Mouse (Mus musculus) limb, embryonic 14.5 days (tissue): Measurements from ENCODE around the gene Gad1. TPM values are rescaled to one million over a fixed set of nuclear protein-coding genes. Genes with fewer than 3 reads are reported as not detected.

Experiments used
- ATAC-seq: fragments of 200-750 bp; cut with Nextera tagmentation; 2 replicates; pipeline ENCODE4 v1.8.0; 2017; ENCODE audit warnings: low read depth, moderate number of reproducible peaks, moderate TSS enrichment; ENCODE audit not compliant: low FRiP score
- DNase-seq: peaks from one replicate; pipeline ENCODE4 v3.0.0-alpha.2; 2015; ENCODE audit warnings: low spot score
- H3K27ac ChIP-seq: fragments of 300-500 bp; sonication (generic); replicated peaks from 2 replicates; pipeline ENCODE4 v1.5.1; 2014; ENCODE audit warnings: low read depth, mild to moderate bottlenecking, low read length, moderate library complexity, mixed read lengths
- H3K27me3 ChIP-seq: fragments of 300-500 bp; sonication (generic); 2 replicates; pipeline ENCODE4 v1.6.1; 2014; ENCODE audit warnings: low read length, mixed read lengths; ENCODE audit not compliant: control insufficient read depth, insufficient read depth
- H3K36me3 ChIP-seq: fragments of 300-500 bp; sonication (generic); 2 replicates; pipeline ENCODE4 v1.6.1; 2014; ENCODE audit warnings: mild to moderate bottlenecking, low read length, moderate library complexity, mixed read lengths; ENCODE audit not compliant: control insufficient read depth, insufficient read depth
- H3K4me1 ChIP-seq: fragments of 300-500 bp; sonication (generic); 2 replicates; pipeline ENCODE4 v1.6.1; 2014; ENCODE audit warnings: antibody characterized with exemption, low read length, mixed read lengths; ENCODE audit not compliant: control insufficient read depth, insufficient read depth
- H3K4me2 ChIP-seq: fragments of 300-500 bp; sonication (generic); replicated peaks from 2 replicates; pipeline ENCODE4 v1.6.1; 2014; ENCODE audit warnings: low read depth, mild to moderate bottlenecking, low read length, moderate library complexity; ENCODE audit not compliant: severe bottlenecking
- H3K4me3 ChIP-seq: fragments of 300-500 bp; sonication (generic); replicated peaks from 2 replicates; pipeline ENCODE4 v1.5.1; 2014; ENCODE audit warnings: low read length
- H3K9ac ChIP-seq: fragments of 300-500 bp; sonication (generic); 2 replicates; pipeline ENCODE4 v1.6.1; 2014; ENCODE audit warnings: mild to moderate bottlenecking, low read depth, low read length, moderate library complexity; ENCODE audit not compliant: severe bottlenecking
- H3K9me3 ChIP-seq: fragments of 300-500 bp; sonication (generic); 2 replicates; pipeline ENCODE4 v1.6.1; 2016; ENCODE audit warnings: low read length; ENCODE audit not compliant: control insufficient read depth
- POLR2A ChIP-seq: fragments of 200-500 bp; IDR thresholded peaks from 2 replicates; pipeline ENCODE4 v1.8.0; 2012; ENCODE audit warnings: inconsistent platforms, mild to moderate bottlenecking, moderate library complexity, borderline replicate concordance; ENCODE audit not compliant: insufficient read depth, insufficient read length; ENCODE audit errors: extremely low read depth
- WGBS: fragments of 180-500 bp; shearing (Covaris S2); extraction: QIAGEN DNeasy Blood & Tissue Kit; methylation state at CpG from one replicate; pipeline ENCODE4 v1.1.7; 2014; 5-methylcytosine and 5-hydroxymethylcytosine counted together
- polyA plus RNA-seq, 2 experiments: library from polyadenylated mRNA; depleted of rRNA in 1 of 2; stranded (reverse) in 1 of 2; unstranded in 1 of 2; fragments of >200 nt; fragmentation: Nextera tagmentation in 1 of 2; extraction: Ambion mirVana in 1 of 2; gene quantifications; 2 replicates each; pipeline versions ENCODE4 v1.2.1 to v1.2.3; 2012 to 2014

The Gad1 gene
- polyA plus RNA-seq, 2 experiments, result 0.37 to 0.91 TPM

DNA sequence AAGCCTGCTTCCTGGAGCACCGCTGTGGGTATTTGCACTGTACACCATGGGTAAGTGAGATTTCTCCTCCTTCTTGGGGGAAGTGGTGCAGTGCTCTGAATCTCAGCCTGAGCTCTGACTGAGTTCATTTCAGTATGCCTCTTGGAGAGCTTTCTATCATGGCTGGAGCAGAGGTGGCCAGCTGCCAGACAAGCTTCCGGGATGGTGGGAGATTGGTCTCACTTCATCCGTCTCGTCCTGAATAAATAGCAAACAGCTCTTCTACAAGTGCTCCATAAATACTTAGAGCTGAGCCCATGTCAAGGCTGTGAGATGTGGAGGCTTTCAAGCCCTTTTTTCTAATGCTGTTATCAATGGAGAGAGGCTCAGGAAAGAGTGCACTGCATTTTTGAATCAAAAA, 18.8 kb downstream of the Gad1 start:
- H3K4me2 ChIP-seq, result no peak overlapping the region
- no peak overlapping the region for H3K27ac ChIP-seq
- no peaks in the 10 kb centered on the region for H3K9me3 ChIP-seq
- no peak overlapping the region for H3K4me3 ChIP-seq
- ATAC-seq (no peak), DNase-seq (no peak)
- no peak for TF ChIP-seq POLR2A
- peaks cover 43% of the 10 kb centered on the region for H3K27me3 ChIP-seq
- 74% methylated on average over 4 of the region's 4 CpGs for WGBS
- H3K36me3 ChIP-seq, result no peaks in the 10 kb centered on the region
- no peak overlapping the region for H3K9ac ChIP-seq
- H3K4me1 ChIP-seq, result peaks cover 15% of the 10 kb centered on the region

DNA sequence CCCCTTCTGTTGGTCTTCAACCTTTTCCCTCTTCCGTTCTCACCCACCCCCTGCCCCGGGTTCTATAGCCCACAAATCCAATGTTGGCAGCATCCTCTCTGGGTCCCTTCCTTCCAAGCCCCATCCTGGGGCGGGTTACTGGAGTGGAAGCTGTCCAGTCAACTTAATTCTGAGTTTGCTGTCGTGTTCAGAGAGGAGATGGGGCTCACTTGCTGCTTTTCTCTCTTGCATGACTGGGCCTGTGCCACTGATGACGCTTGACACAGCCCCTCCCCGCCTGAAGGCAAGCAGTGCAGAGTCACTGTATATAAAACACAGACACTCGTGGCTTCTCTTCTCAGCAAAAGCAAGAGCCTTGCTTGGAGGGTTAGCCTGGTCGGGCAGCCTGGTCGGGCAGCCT, 19.4 kb downstream of the Gad1 start:
- peaks cover 10% of the 10 kb centered on the region for H3K4me1 ChIP-seq
- no peak overlapping the region for H3K4me3 ChIP-seq
- H3K4me2 ChIP-seq, result no peak overlapping the region
- H3K36me3 ChIP-seq, result no peaks in the 10 kb centered on the region
- no peaks in the 10 kb centered on the region for H3K9me3 ChIP-seq
- DNase-seq (no peak), ATAC-seq (no peak)
- peaks cover 37% of the 10 kb centered on the region for H3K27me3 ChIP-seq
- WGBS, result 59% methylated on average over 9 of the region's 9 CpGs
- no peak overlapping the region for H3K27ac ChIP-seq
- TF ChIP-seq POLR2A, result no peak
- no peak overlapping the region for H3K9ac ChIP-seq

DNA sequence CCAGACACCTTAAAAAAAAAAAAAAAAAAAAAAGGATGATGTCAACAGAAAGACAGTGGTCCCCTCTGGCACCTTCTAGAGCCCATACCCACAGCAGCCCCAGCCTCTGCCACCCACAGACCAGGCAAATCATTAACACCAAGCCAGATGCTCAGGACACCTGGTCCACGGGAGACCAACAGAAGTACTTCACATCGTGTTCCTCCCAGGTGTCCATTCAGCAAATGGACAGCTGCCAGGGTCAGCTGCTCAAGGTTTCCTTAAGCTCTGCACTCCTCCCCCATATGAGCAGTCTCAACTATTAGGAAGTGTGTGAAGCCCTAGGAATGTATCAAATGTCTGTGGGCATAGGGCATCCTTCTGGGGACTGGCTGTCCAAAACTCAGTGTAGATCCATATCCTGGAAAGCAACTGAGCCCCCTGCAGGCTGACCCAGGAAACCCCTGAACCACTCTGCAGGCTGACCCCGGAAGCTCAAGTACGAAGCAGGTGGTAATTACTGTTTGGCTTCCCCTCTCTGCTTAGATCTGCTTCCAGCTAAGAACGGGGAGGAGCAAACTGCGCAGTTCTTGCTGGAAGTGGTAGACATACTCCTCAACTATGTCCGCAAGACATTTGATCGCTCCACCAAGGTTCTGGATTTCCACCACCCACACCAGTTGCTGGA, 20.8 kb downstream of the Gad1 start:
- H3K27ac ChIP-seq, result no peak overlapping the region
- no peak overlapping the region for H3K4me3 ChIP-seq
- ATAC-seq (no peak), DNase-seq (no peak)
- H3K9me3 ChIP-seq, result no peaks in the 10 kb centered on the region
- H3K4me1 ChIP-seq, result 0 out of 2 replicates have a peak, but pooled peaks cover 3% of the 10 kb centered on the region
- WGBS, result 70% methylated on average over 8 of the region's 8 CpGs
- H3K27me3 ChIP-seq, result peaks cover 23% of the 10 kb centered on the region
- H3K4me2 ChIP-seq, result no peak overlapping the region
- TF ChIP-seq POLR2A, result no peak
- H3K36me3 ChIP-seq, result no peaks in the 10 kb centered on the region
- no peak overlapping the region for H3K9ac ChIP-seq

DNA sequence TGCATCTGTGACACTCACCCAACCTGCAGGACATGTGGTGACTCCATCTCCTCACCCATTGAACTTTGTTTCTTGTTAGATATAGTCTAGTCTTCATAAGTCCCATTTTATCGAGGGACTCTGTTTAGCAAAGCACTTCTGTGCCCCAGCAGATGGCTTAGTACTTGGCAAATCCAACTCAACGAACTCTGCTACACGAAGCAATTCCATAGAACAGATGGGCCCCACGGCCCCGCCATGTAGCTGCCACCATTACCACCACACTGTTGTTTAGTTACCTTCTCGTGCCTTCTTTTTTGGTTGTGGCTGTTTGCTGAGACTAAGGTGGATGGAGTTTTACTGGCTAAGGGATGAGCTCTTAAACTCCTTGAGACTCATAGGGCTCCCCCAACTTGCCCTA, 35.3 kb downstream of the Gad1 start:
- DNase-seq (no peak), ATAC-seq (no peak)
- no peak overlapping the region for H3K27ac ChIP-seq
- H3K4me3 ChIP-seq, result no peak overlapping the region
- no peak for TF ChIP-seq POLR2A
- H3K9ac ChIP-seq, result no peak overlapping the region
- 92% methylated on average over 6 of the region's 6 CpGs for WGBS
- H3K9me3 ChIP-seq, result no peaks in the 10 kb centered on the region
- no peak overlapping the region for H3K4me2 ChIP-seq
- no peaks in the 10 kb centered on the region for H3K36me3 ChIP-seq
- H3K4me1 ChIP-seq, result no peaks in the 10 kb centered on the region
- H3K27me3 ChIP-seq, result no peaks in the 10 kb centered on the region

DNA sequence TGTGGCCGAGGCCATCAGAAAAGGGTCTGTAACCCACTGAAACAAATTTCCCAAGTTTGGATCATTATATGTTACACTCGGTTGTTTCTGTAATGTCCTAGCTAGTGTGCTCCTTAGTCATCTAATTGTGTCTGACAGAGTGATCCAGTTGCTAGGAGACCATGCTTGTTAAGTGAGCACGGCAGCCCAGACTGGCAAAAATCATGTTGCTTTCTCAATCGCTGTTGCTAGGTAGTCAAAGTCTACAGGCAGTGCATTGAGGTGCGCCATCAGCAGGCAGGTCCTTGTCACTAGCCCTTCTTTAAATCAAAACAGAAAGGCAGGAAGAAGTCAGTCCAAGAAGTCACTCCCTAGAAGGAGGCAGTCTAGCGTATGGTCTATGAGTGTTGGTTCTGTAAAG, 39.6 kb downstream of the Gad1 start:
- WGBS, result 64% methylated on average over 6 of the region's 6 CpGs
- no peaks in the 10 kb centered on the region for H3K4me1 ChIP-seq
- DNase-seq, result no peak
- H3K27ac ChIP-seq, result no peak overlapping the region
- H3K4me3 ChIP-seq, result no peak overlapping the region
- ATAC-seq, result no peak
- H3K9me3 ChIP-seq, result no peaks in the 10 kb centered on the region
- no peak for TF ChIP-seq POLR2A
- H3K27me3 ChIP-seq, result no peaks in the 10 kb centered on the region
- H3K9ac ChIP-seq, result no peak overlapping the region
- no peaks in the 10 kb centered on the region for H3K36me3 ChIP-seq
- no peak overlapping the region for H3K4me2 ChIP-seq
